8 mouse cellular contexts compared by ENCODE assay signal in genomic region chr17:29614115-29615023, GRCm38 (mm10). TPM values are rescaled to one million over a fixed set of nuclear protein-coding genes. Genes with fewer than 3 reads are reported as not detected.
A peak's percentile ranks its signal among the peaks of the same experiment; 100 is the strongest.
DNase-seq lines count a peak whose midpoint lies in the region; ATAC-seq lines count a peak whose summit lies in the region.

Gene Rnf8, plus strand, starts transcription at chr17:29614790.
Gene Gm28043, plus strand, starts transcription at chr17:29614876.

- H3K4me3 ChIP-seq in heart, embryonic 14.5 days (ENCODE audit: control insufficient read depth in 1 of 2, insufficient read depth in 1 of 2, low read depth in 1 of 2, low read length in 2 of 2) = peak within 1 kb of the TSS; percentile 80 to 84
- peak within 1 kb of the TSS; percentile 99 for H3K4me3 ChIP-seq in liver, embryonic 13.5 days (replicated peaks)
- H3K4me3 ChIP-seq in stomach, embryonic 16.5 days (replicated peaks; ENCODE audit: low read length) = peak within 1 kb of the TSS; percentile 92

- peak within 1 kb of the TSS; percentile 69 for H3K4me2 ChIP-seq in heart, embryonic 14.5 days (ENCODE audit: low read length)
- H3K4me2 ChIP-seq in liver, embryonic 13.5 days = peak within 1 kb of the TSS; percentile 90
- peak within 1 kb of the TSS; percentile 90 for H3K4me2 ChIP-seq in stomach, embryonic 16.5 days (ENCODE audit: low read depth, low read length)

- H3K36me3 ChIP-seq in heart, embryonic 14.5 days (ENCODE audit: control insufficient read depth, insufficient read depth, low read length) = peaks cover 10% of the 10 kb centered on the region
- peaks cover 18% of the 10 kb centered on the region for H3K36me3 ChIP-seq in liver, embryonic 13.5 days
- no peaks in the 10 kb centered on the region for H3K36me3 ChIP-seq in stomach, embryonic 16.5 days (ENCODE audit: control insufficient read depth, insufficient read depth, low read length)

- H3K27ac ChIP-seq in heart, embryonic 14.5 days (replicated peaks in 1 of 2; ENCODE audit: control insufficient read depth in 1 of 2, insufficient read depth in 1 of 2, low read depth in 2 of 2, low read length in 2 of 2) = peak within 1 kb of the TSS; percentile 87 to 91
- peak within 1 kb of the TSS; percentile 96 for H3K27ac ChIP-seq in liver, embryonic 13.5 days
- H3K27ac ChIP-seq in stomach, embryonic 16.5 days (ENCODE audit: low read length) = peak within 1 kb of the TSS; percentile 96

- WGBS in heart, embryonic 14.5 days = 1% methylated on average over 52 of the region's 52 CpGs
- under 1% methylated on average over 52 of the region's 52 CpGs for WGBS in liver, embryonic 13.5 days (ENCODE audit: insufficient replicate concordance)
- 2% methylated on average over 52 of the region's 52 CpGs for WGBS in stomach, embryonic 16.5 days

- H3K9ac ChIP-seq in heart, embryonic 14.5 days (ENCODE audit: low read length) = peak within 1 kb of the TSS; percentile 88
- peak within 1 kb of the TSS; percentile 99 for H3K9ac ChIP-seq in liver, embryonic 13.5 days
- peak within 1 kb of the TSS; percentile 99 for H3K9ac ChIP-seq in stomach, embryonic 16.5 days (ENCODE audit: low read length)

- no peaks in the 10 kb centered on the region for H3K27me3 ChIP-seq in heart, embryonic 14.5 days (ENCODE audit: control insufficient read depth, insufficient read depth, low read length)
- H3K27me3 ChIP-seq in liver, embryonic 13.5 days = no peaks in the 10 kb centered on the region
- H3K27me3 ChIP-seq in stomach, embryonic 16.5 days (ENCODE audit: control insufficient read depth, insufficient read depth, low read length) = no peaks in the 10 kb centered on the region

- H3K4me1 ChIP-seq in heart, embryonic 14.5 days (ENCODE audit: control insufficient read depth in 2 of 2, insufficient read depth in 2 of 2, low read length in 2 of 2) = peaks cover 7 to 28% of the 10 kb centered on the region in 2 experiments
- peaks cover 37% of the 10 kb centered on the region for H3K4me1 ChIP-seq in liver, embryonic 13.5 days (replicated peaks)
- H3K4me1 ChIP-seq in stomach, embryonic 16.5 days (ENCODE audit: control insufficient read depth, insufficient read depth, low read length) = peaks cover 23% of the 10 kb centered on the region

- DNase-seq in c-Kit-negative CD71-positive TER-119-positive erythroid progenitor cells, embryonic 14.5 days (ENCODE audit: low read depth, low spot score) = peak; percentile 92
- DNase-seq in fibroblast of lung, adult 2 months (ENCODE audit: low read depth) = peak; percentile 83
- peak; percentile 96 for DNase-seq in kidney, postnatal 14 days
- peak; percentile 91 for DNase-seq in liver, embryonic 13.5 days
- peak; percentile 95 for DNase-seq in neural tube, embryonic 10.5 days (ENCODE audit: extremely low spot score, low spot score)

- ATAC-seq in CD4-positive, CD25-positive, alpha-beta regulatory T cell, adult 4 months = peak; percentile 94
- ATAC-seq in heart, embryonic 14.5 days (ENCODE audit: insufficient number of reproducible peaks, insufficient read depth, low FRiP score, low read depth) = peak; percentile 89
- ATAC-seq in liver, embryonic 13.5 days (ENCODE audit: low read depth) = peak; percentile 96
- peak; percentile 94 for ATAC-seq in stomach, embryonic 16.5 days (ENCODE audit: insufficient read depth, low FRiP score)

- H3K9me3 ChIP-seq in heart, embryonic 14.5 days (ENCODE audit: control insufficient read depth, low read length) = no peaks in the 10 kb centered on the region
- no peaks in the 10 kb centered on the region for H3K9me3 ChIP-seq in liver, embryonic 13.5 days (replicated peaks)
- no peaks in the 10 kb centered on the region for H3K9me3 ChIP-seq in stomach, embryonic 16.5 days (replicated peaks; ENCODE audit: control insufficient read depth, low read length)

RNA-seq across cellular contexts. Expression of gene Rnf8, which starts in this region (rescaled TPM):
- polyA plus RNA-seq in CD4-positive, CD25-positive, alpha-beta regulatory T cell, adult 4 months (2017; shearing (Covaris generic)) = 10 to 100 TPM; 18.9 to 23.2 TPM
- 49.4 and 51.1 TPM in 2 replicates for polyA plus RNA-seq in heart, embryonic 14.5 days (2014; fragmentation: Nextera tagmentation; extraction: Ambion mirVana)
- 43.6 and 46.0 TPM in 2 replicates for polyA plus RNA-seq in liver, embryonic 13.5 days (2015; fragmentation: Nextera tagmentation; extraction: Ambion mirVana)
- polyA plus RNA-seq in stomach, embryonic 16.5 days (2015; fragmentation: Nextera tagmentation; extraction: Ambion mirVana) = 55.5 and 63.7 TPM in 2 replicates

RNA-seq across cellular contexts. Expression of gene Gm28043, which starts in this region (rescaled TPM):
- 1 to 10 TPM; 4.6 to 4.8 TPM for polyA plus RNA-seq in CD4-positive, CD25-positive, alpha-beta regulatory T cell, adult 4 months (2017; shearing (Covaris generic))
- polyA plus RNA-seq in heart, embryonic 14.5 days (2014; fragmentation: Nextera tagmentation; extraction: Ambion mirVana) = 2.1 and 3.3 TPM in 2 replicates
- polyA plus RNA-seq in liver, embryonic 13.5 days (2015; fragmentation: Nextera tagmentation; extraction: Ambion mirVana) = 0.98 and 1.3 TPM in 2 replicates
- 2.7 and 3.1 TPM in 2 replicates for polyA plus RNA-seq in stomach, embryonic 16.5 days (2015; fragmentation: Nextera tagmentation; extraction: Ambion mirVana)

Comparison
In these comparisons a context has a peak if more than half of its experiments do, and no peak if none do; other contexts are left out.
1. Peak in every context shown above with its lines: DNase-seq, ATAC-seq, H3K4me3 ChIP-seq and H3K27ac ChIP-seq.